Mouse (Mus musculus) 416B (cell line): ENCODE data around the gene Dnlz.

ENCODE experiments used
- DNase-seq: peaks from one replicate; pipeline ENCODE4 v3.0.0; 2011; ENCODE audit warnings: low read depth

The Dnlz gene

DNA sequence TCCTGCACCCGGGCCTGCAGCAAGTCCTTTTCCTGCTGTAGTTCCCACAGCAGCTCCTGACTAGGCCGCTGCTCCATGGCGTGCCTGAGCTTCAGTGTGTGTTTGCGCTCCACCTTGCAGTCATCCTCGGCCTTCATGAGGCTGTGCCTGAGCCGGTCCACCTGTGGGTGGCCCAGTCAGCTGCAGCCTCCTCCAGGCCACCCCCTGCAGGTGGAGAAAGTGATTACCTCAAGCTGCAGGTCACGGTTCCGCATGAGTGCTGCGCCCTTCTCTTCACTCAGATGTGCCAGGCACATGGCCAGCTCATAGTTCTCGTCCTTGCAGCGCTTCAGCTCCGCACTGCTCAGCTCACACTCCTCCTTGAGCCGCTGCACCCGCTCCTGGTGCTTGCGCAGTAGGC, 5.6 kb upstream of the Dnlz start:
- DNase-seq, result no peak

DNA sequence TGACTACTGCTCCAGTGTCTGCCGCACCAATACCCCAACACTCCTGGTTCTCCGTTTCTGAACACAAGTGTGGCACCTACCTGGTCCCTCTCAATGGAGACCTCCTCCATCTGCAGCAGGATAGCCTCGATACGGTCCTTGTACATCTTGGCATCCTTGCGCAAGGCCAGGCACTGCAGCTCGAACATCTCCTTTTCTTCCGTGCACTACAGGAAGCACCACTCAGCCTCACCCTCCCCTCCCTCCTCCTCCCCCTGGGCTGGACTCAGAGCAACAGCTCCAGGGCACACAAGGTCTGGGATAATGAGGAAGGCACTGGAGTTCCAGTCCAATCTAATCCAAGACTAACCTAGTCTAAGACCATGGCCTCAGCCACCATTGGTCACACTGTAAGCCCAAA, 4.8 kb upstream of the Dnlz start:
- peak; percentile 48 for DNase-seq

GRCm38 (mm10) chr2:26356231-26356630, 4.3 kb upstream of the Dnlz start:
- DNase-seq, result no peak

GRCm38 (mm10) chr2:26354401-26354800, 2.5 kb upstream of the Dnlz start:
- DNase-seq, result no peak

DNA sequence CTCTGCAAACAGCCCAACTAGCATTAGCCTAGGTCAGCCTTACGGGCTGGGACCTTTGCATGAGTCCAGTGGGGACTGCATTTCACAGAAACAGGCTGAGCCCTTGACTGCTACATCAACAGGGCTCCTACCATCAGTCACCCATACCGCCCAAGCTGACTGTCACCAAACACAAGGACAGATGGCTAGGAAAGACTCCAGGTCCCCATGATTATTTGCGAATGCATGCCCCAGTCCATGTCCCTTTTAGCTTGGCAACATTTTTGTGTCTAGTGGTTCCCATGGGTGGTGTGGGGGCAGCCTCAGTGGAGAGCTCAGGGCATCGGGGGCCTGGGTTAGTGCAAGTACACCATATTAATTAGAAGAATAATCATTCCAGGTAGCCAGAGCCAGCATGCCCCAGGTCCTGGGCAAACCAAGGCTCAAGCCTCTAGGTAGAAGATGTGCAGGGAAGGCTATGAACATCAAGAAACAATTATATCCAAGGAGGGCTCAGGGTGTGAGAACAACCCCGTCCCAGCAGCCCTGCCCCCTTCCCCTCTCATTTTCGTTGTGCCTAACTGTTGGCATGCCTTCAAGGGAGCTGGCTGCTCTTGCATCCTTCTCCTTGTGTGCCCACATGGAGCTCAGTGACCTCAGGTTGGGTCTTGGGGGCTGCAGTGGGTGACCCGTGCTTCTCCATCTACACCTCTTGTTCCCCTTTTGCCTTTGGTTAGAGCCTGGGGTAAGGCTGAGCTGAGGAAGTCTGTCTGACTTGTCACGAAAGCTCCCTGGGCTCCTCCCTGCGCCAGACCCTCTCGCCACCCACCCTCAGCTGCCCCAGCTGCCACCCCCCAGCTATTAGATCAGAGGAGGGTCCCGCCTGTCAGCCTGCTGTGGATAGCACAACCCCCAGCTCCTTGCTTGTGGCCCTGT, 1.4 kb upstream of the Dnlz start:
- DNase-seq, result no peak

DNA sequence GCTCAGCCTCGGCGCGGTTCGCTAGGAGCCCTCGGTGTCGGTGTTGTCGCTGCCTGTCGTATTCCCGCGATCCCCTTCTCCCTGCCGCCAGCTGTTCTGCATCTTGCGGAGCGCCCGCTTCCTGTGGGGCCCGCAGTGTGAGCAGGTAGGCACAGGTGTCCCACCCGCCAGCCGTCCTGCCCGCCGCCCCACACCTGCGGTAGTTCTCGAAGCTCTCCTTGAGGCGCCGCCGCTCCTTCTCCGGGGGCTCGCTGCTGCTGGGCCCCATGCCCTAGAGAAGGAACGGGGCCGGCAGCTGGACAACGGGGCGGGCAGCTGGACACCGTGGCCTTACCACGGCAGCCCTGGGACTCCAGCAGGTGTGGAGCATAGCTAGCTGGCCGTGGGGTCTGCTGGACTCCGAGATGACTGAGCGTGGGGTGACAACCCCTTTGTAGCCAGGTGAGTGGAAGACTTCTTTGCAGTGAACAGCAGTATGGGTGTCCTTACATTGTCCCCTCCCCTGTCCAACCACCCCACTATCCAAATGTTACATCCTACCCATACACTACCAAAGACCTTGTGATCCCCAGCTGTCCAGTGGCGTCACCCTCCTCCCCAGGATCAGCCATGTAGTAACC, 491 bp upstream of the Dnlz start:
- peak; percentile 11 for DNase-seq

DNA sequence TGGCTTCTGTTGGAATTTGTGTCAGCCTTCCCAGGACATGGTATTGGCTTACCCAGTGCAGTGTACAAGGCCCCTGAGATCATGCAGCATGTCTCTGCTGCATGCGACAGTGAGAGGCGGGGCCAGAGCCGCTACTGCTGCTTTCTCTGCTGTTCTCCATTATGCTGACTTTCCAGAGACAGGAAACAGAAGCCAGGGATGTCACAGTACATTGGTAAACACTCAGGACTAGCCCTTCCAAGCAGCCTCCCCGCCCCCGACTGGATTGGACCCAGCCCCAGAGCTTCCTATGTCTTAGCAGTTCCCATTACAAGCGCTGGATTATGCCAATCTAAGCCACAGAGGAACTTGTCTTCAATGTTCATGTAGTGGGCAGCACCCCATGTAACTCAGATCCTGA, 3.7 kb downstream of the Dnlz start:
- DNase-seq, result no peak

GRCm38 (mm10) chr2:26342609-26343490, 9.1 kb downstream of the Dnlz start:
- no peak for DNase-seq

DNA sequence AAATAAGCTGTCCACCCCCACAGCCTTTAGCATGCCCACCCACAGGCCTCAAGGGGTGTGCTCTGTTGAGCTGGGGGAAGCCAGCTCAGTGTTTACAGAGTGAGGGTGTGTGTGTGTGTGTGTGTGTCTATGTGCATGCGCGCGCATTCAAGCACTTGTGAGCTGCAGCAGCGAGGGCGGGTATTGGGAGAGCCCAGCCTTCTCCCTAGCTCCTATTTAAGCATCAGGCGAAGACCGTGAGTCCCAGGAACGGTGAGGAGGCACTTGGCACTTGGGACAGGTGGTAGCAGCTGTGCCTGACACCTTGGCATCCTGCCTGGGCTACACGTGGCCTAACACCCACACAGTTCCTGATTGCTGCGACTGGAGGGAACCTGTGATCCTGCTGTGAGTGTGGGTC, 9.9 kb downstream of the Dnlz start:
- DNase-seq, result no peak

DNA sequence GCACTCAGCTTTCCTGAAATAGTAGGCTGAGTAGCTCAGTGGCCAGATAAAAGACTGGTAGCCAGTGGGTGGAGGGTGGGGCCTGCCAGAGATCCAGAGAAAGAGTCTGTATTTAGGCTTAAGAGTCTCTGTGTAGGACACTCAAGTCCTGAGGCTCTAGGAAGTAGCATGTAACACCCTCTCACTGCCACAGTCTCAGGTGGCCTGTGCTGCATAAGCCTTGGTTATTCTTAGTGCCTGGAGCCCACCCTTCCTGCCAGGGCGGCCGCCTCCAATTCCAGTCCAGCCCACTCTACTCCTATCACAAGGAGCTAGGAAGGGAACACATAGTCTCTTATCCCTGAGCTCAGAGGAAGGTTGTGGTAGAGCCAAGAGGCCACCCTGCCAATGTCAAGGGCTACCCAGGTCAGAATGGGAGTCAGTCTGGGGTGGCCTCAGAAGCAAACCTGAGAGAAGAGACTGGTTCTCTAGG, 10.4 kb downstream of the Dnlz start:
- DNase-seq, result no peak

DNA sequence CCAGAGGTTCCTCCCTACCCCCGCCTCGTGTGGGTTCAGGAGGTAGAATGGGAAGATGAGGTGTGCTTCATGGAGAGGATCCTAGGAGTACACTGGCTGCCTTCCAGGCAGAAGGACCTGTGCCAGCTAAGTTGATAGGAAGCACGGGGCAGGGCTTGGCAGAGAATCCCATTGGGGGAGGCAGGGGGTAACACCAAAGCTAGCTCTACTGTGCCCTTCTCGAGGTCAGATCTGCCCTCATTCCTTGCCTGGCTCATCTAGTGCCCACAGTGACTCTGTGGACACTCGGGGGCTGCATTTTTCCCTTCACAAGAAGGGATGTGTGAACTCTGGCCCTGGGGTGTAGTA, 12.7 kb downstream of the Dnlz start:
- DNase-seq, result no peak

- DNase-seq, result no peak
These were observed 13.4 kb downstream of the Dnlz start for GRCm38 (mm10) chr2:26338302-26339203.

- no peak for DNase-seq
These were observed 21.2 kb downstream of the Dnlz start for GRCm38 (mm10) chr2:26330702-26331101.

- DNase-seq, result no peak
These were observed 21.8 kb downstream of the Dnlz start for GRCm38 (mm10) chr2:26330056-26330468.

GRCm38 (mm10) chr2:26329402-26329801, 22.5 kb downstream of the Dnlz start:
- no peak for DNase-seq

DNA sequence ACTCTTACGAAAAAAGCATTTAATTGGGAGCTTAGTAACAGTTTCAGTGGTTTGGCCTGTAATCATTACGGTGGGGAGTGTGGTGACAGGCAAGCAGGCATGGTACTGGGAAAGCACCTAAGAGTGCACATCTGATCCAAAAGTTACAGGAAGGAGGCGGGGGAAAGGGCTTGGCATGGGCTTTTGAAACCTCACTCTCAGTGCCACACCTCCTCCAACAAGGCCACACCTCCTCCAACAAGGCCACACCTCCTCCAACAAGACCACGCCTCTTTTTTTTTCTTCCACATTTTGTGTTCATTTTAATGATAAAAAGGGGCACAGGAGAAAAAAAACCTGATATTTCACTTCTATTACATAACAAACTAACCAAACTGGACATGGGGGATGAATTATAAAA, 24.1 kb downstream of the Dnlz start:
- peak; percentile 68 for DNase-seq

- DNase-seq, result peak; percentile 85
These were observed 26.3 kb downstream of the Dnlz start for GRCm38 (mm10) chr2:26325386-26326181.

DNA sequence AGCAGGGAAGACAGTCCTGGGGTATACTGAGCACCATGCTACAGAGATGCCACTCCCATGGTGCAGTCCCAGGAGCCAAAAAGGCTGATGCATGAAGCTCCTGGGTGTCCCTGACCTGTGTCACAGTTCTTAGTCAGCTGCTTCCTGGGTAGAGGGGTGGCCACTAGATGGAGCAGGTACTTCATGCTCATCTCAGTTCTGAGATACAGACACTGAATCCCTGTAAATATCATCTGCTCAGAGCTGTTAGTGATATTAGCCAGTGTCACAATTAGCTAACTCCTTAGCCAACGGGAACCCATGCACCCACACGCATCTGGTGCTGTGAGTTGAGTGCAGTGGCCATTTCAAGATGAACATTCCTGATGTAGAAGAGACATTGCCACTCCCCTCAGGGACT, 27.0 kb downstream of the Dnlz start:
- peak; percentile 61 for DNase-seq

DNA sequence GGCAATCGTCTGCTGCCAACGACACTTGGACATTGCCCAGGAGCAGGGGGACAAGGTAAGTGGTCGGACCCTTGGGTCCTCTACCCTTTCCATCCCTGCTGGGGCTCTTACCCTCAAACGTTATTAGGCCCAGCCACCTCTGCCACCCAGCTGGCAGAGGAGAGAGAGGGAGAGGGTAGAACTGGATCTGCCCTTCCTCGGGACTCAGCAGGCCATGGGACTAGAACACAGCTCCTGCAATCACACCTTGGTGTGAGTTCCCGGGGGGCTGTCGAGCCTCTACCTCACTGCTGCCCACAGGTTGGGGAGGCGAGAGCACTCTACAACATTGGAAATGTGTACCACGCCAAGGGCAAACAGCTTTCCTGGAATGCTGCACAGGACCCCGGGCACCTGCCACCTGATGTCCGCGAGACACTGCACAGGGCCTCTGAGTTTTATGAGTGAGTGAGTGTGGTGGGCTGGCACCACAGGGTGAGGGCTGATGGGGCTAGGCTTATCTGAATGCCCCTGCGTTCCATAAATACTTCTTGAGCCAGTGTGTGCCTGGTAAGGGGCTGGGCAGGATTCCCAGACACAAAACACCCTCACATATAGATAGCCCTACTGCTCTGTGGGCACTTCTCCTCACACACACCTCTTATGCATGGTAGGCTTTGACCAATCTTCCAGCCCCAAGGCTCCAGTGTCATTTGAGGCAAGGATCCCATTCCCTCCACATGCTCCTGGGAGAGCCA, 28.2 kb downstream of the Dnlz start:
- DNase-seq, result no peak
